Mouse (Mus musculus) hindbrain, embryonic 11.5 days (tissue): ENCODE measurements around the gene Lsm8. TPM values are rescaled to one million over a fixed set of nuclear protein-coding genes. Genes with fewer than 3 reads are reported as not detected.
"Not testable (repeated sequence)": the region's sequence is repeated elsewhere in the genome, so short reads cannot be mapped to it uniquely, and the experiment has no call there.

Experiments
- ATAC-seq: fragments of 200-750 bp; cut with Nextera tagmentation; 2 replicates; pipeline ENCODE4 v1.8.0; 2017; ENCODE audit warnings: mild to moderate bottlenecking, moderate TSS enrichment, moderate library complexity; ENCODE audit not compliant: low FRiP score
- DNase-seq: peaks from one replicate; pipeline ENCODE4 v3.0.0-alpha.2; 2015; ENCODE audit warnings: low spot score
- H3K27ac ChIP-seq: fragments of 300-500 bp; sonication (generic); 2 replicates; pipeline ENCODE4 v1.5.1; 2014; ENCODE audit warnings: mild to moderate bottlenecking, low read depth, low read length
- H3K27me3 ChIP-seq: fragments of 300-500 bp; sonication (generic); 2 replicates; pipeline ENCODE4 v1.6.1; 2014; ENCODE audit warnings: mild to moderate bottlenecking, low read length, moderate library complexity, mixed read lengths; ENCODE audit not compliant: control insufficient read depth, insufficient read depth
- H3K36me3 ChIP-seq: fragments of 300-500 bp; sonication (generic); 2 replicates; pipeline ENCODE4 v1.6.1; 2014; ENCODE audit warnings: mild to moderate bottlenecking, low read length, moderate library complexity, mixed read lengths; ENCODE audit not compliant: control insufficient read depth, insufficient read depth
- H3K4me1 ChIP-seq: fragments of 300-500 bp; sonication (generic); replicated peaks from 2 replicates; pipeline ENCODE4 v1.6.1; 2014; ENCODE audit warnings: low read length, mixed read lengths; ENCODE audit not compliant: control insufficient read depth, insufficient read depth
- H3K4me2 ChIP-seq: fragments of 300-500 bp; sonication (generic); replicated peaks from 2 replicates; pipeline ENCODE4 v1.6.1; 2014; ENCODE audit warnings: mild to moderate bottlenecking, low read depth, low read length
- H3K4me3 ChIP-seq: fragments of 300-500 bp; sonication (generic); 2 replicates; pipeline ENCODE4 v1.5.1; 2014; ENCODE audit warnings: low read depth, low read length
- H3K9ac ChIP-seq: fragments of 300-500 bp; sonication (generic); 2 replicates; pipeline ENCODE4 v1.6.1; 2014; ENCODE audit warnings: low read depth, low read length
- H3K9me3 ChIP-seq: fragments of 300-500 bp; sonication (generic); 2 replicates; pipeline ENCODE4 v1.6.1; 2016; ENCODE audit warnings: low read length; ENCODE audit not compliant: control insufficient read depth
- WGBS: fragments of 180-500 bp; shearing (Covaris S2); extraction: QIAGEN DNeasy Blood & Tissue Kit; methylation state at CpG from one replicate; pipeline ENCODE4 v1.1.7; 2014; 5-methylcytosine and 5-hydroxymethylcytosine counted together
- polyA plus RNA-seq: library from polyadenylated mRNA; unstranded; fragments of >200 nt; fragmentation: Nextera tagmentation; extraction: Ambion mirVana; gene quantifications from 2 replicates; pipeline ENCODE4 v1.2.1, GENCODE M21; 2014

The Lsm8 gene
- polyA plus RNA-seq = 189 and 199 TPM in 2 replicates

- 2% methylated on average over 37 of the region's 37 CpGs for WGBS
Observed at GRCm38 (mm10) chr6:18848051-18848701, at the start of gene Lsm8. Gene Lsm8, plus strand, starts transcription at chr6:18848579.

GRCm38 (mm10) chr6:18800869-18801511 lies 47.4 kb upstream of the Lsm8 start:
- Histone ChIP-seq H3K9me3 (no peaks in the 10 kb centered on the region), H3K4me2 (no peak overlapping the region), H3K9ac (no peak overlapping the region), H3K4me1 (no peaks in the 10 kb centered on the region), H3K27me3 (no peaks in the 10 kb centered on the region), H3K36me3 (no peaks in the 10 kb centered on the region), H3K4me3 (no peak overlapping the region), H3K27ac (no peak overlapping the region)
- ATAC-seq (no peak), DNase-seq (no peak)
- WGBS = 92% methylated on average over 2 of the region's 2 CpGs

More at GRCm38 (mm10) chr6:18848051-18848701, at the start of gene Lsm8:
- no peaks in the 10 kb centered on the region for H3K27me3 ChIP-seq
- DNase-seq = peak; percentile 98
- no peaks in the 10 kb centered on the region for H3K36me3 ChIP-seq
- no peaks in the 10 kb centered on the region for H3K4me1 ChIP-seq
- H3K9me3 ChIP-seq = no peaks in the 10 kb centered on the region
- peak within 1 kb of the TSS; percentile 81 for H3K4me3 ChIP-seq
- H3K9ac ChIP-seq = peak within 1 kb of the TSS; percentile 96
- H3K4me2 ChIP-seq = peak within 1 kb of the TSS; percentile 54
- peak within 1 kb of the TSS; percentile 90 for H3K27ac ChIP-seq
- peak; percentile 100 for ATAC-seq

GRCm38 (mm10) chr6:18812623-18813022 lies 35.8 kb upstream of the Lsm8 start:
- Histone ChIP-seq H3K4me3 (no peak overlapping the region), H3K36me3 (no peaks in the 10 kb centered on the region)
- ATAC-seq = no peak

GRCm38 (mm10) chr6:18815606-18816005 lies 32.8 kb upstream of the Lsm8 start:
- Histone ChIP-seq H3K27me3 (no peaks in the 10 kb centered on the region), H3K4me1 (no peaks in the 10 kb centered on the region), H3K27ac (no peak overlapping the region), H3K4me2 (no peak overlapping the region), H3K9me3 (no peaks in the 10 kb centered on the region), H3K36me3 (no peaks in the 10 kb centered on the region), H3K9ac (no peak overlapping the region), H3K4me3 (no peak overlapping the region)
- ATAC-seq (no peak), DNase-seq (no peak)
- 75% methylated on average over 2 of the region's 2 CpGs for WGBS

More at GRCm38 (mm10) chr6:18812623-18813022, 35.8 kb upstream of the Lsm8 start:
- H3K4me1 ChIP-seq = no peaks in the 10 kb centered on the region
- no peaks in the 10 kb centered on the region for H3K27me3 ChIP-seq
- no peak overlapping the region for H3K9ac ChIP-seq
- DNase-seq = no peak
- no peak overlapping the region for H3K27ac ChIP-seq
- H3K4me2 ChIP-seq = no peak overlapping the region
- 83% methylated on average over 1 of the region's 1 CpGs for WGBS
- no peaks in the 10 kb centered on the region for H3K9me3 ChIP-seq

- Histone ChIP-seq H3K27ac (no peak overlapping the region), H3K4me3 (no peak overlapping the region), H3K9ac (no peak overlapping the region), H3K9me3 (no peaks in the 10 kb centered on the region), H3K27me3 (no peaks in the 10 kb centered on the region), H3K4me2 (no peak overlapping the region), H3K36me3 (no peaks in the 10 kb centered on the region), H3K4me1 (no peaks in the 10 kb centered on the region)
- WGBS = 16% methylated on average over 4 of the region's 4 CpGs
- ATAC-seq = 0 out of 2 replicates have a peak, but pooled peaks have one; percentile 40
- DNase-seq = peak; percentile 77
Observed at GRCm38 (mm10) chr6:18819343-18819742, 29.0 kb upstream of the Lsm8 start.

GRCm38 (mm10) chr6:18820246-18820645 lies 28.1 kb upstream of the Lsm8 start:
- DNase-seq (no peak), ATAC-seq (no peak)
- Histone ChIP-seq H3K27ac (no peak overlapping the region), H3K27me3 (no peaks in the 10 kb centered on the region), H3K36me3 (no peaks in the 10 kb centered on the region), H3K9me3 (no peaks in the 10 kb centered on the region), H3K4me3 (no peak overlapping the region), H3K9ac (no peak overlapping the region), H3K4me1 (no peaks in the 10 kb centered on the region), H3K4me2 (no peak overlapping the region)
- WGBS = 75% methylated on average over 4 of the region's 4 CpGs

- Histone ChIP-seq H3K36me3 (no peaks in the 10 kb centered on the region), H3K4me2 (no peak overlapping the region), H3K9ac (no peak overlapping the region), H3K4me1 (no peaks in the 10 kb centered on the region), H3K9me3 (no peaks in the 10 kb centered on the region), H3K27me3 (no peaks in the 10 kb centered on the region), H3K4me3 (no peak overlapping the region), H3K27ac (no peak overlapping the region)
- WGBS = 76% methylated on average over 1 of the region's 1 CpGs
- ATAC-seq (no peak), DNase-seq (no peak)
Observed at GRCm38 (mm10) chr6:18822812-18823211, 25.6 kb upstream of the Lsm8 start.

- H3K27ac ChIP-seq = no peak overlapping the region
- WGBS = 64% methylated on average over 1 of the region's 1 CpGs
- DNase-seq (no peak), ATAC-seq (no peak)
- no peak overlapping the region for H3K4me2 ChIP-seq
- no peak overlapping the region for H3K9ac ChIP-seq
- no peaks in the 10 kb centered on the region for H3K27me3 ChIP-seq
- no peaks in the 10 kb centered on the region for H3K36me3 ChIP-seq
- no peak overlapping the region for H3K4me3 ChIP-seq
- H3K4me1 ChIP-seq = no peaks in the 10 kb centered on the region
- H3K9me3 ChIP-seq = no peaks in the 10 kb centered on the region
Observed at GRCm38 (mm10) chr6:18832958-18833357, 15.4 kb upstream of the Lsm8 start.

- not testable (repeated sequence) for H3K4me1 ChIP-seq, DNase-seq, H3K4me2 ChIP-seq, ATAC-seq, H3K36me3 ChIP-seq, H3K27ac ChIP-seq, H3K27me3 ChIP-seq, H3K9me3 ChIP-seq, H3K9ac ChIP-seq, H3K4me3 ChIP-seq
- WGBS = no CpG with 5 or more reads among the region's 11 CpGs
Observed at GRCm38 (mm10) chr6:18844529-18844928, 3.9 kb upstream of the Lsm8 start.
